Mouse (Mus musculus): ENCODE measurements around the gene Trhde. TPM values are rescaled to one million over a fixed set of nuclear protein-coding genes. Genes with fewer than 3 reads are reported as not detected.

Gene Trhde
- under 1 TPM; 0.26 to 0.42 TPM for total RNA-seq (2021)
- long read RNA-seq, experiment 1, result 0 reads
- long read RNA-seq, experiment 2, result 0 reads

- no peak for TF ChIP-seq CTCF (IDR thresholded peaks at IDR 0.05)
- Histone ChIP-seq H3K4me3 (peak within 1 kb of the TSS; percentile 73), H3K27ac (no peak within 1 kb of the TSS; the same call in 1 of the 2 replicates)
- no peak for DNase-seq
- intact Hi-C loops (cut with DNase I), result no loop called here
Observed at GRCm38 (mm10) chr10:114802161-114802651, at the start of gene Trhde. Gene Trhde (minus strand): TSS chr10:114802307.

DNA sequence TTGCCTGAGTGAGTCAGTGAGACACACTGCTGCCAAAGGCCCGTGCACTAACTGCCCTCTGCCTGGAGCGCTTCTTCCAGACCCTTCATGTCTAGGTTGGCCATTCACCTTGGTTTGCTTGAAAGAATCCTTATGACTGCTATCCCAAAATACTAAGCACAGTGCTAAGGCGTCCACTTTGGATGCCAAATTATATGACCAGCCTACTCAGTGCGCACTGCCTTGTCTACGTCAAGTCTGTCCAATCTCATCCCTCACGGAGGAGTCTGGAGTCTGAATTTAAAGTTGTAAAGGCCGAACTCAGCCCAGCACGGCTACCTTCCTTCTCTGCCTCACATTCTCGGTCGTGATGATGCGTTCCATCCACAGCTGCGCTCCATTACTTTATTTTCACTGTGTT, 39.9 kb upstream of the Trhde start:
- intact Hi-C loops (cut with DNase I), result no loop called here
- no peak for TF ChIP-seq CTCF (IDR thresholded peaks at IDR 0.05)
- Histone ChIP-seq H3K27ac (no peak overlapping the region), H3K4me3 (no peak overlapping the region)
- no peak for DNase-seq

DNA sequence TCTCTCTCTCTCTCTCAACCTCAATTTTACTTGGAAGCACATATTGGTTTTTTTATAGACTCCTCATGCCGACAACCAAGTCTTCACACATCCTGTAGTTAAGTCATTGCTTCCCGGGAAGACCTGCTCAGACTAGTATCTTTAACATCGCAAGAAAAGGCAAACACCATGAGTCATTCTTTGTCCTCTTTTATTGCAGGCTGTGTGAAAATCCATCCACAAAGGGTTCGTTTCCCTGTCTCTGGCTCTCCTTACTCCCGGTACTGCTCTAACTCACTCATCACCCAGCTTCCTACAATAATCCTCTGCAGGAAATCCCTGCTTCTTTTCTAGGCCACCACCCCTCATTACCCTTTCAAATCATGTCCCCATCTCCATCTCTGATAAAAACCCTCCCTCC, 39.3 kb upstream of the Trhde start:
- Histone ChIP-seq H3K27ac (no peak overlapping the region), H3K4me3 (no peak overlapping the region)
- no peak for DNase-seq
- intact Hi-C loops (cut with DNase I), result no loop called here
- no peak for TF ChIP-seq CTCF (IDR thresholded peaks at IDR 0.05)

DNA sequence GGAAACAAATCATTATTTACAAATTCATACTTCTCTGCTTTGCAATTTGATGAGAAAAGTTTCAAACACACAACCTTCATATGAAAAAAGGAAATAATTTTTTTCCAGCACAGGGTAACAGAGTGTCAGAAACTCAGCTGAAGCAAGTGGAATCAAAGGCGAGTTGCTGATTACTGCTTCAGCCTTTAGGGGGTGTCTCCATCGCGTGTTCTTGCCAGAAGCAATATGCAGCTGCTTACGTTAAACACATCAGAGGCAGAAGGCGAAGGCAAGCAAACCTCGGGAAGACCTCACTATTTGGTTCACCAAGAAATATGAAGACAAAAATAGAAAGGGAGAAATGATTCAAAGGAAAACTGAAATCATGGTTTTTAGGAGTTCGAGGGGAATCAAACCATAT, 29.2 kb upstream of the Trhde start:
- no peak for DNase-seq
- Histone ChIP-seq H3K27ac (no peak overlapping the region), H3K4me3 (no peak overlapping the region)
- no peak for TF ChIP-seq CTCF (IDR thresholded peaks at IDR 0.05)
- intact Hi-C loops (cut with DNase I), result no loop called here

DNA sequence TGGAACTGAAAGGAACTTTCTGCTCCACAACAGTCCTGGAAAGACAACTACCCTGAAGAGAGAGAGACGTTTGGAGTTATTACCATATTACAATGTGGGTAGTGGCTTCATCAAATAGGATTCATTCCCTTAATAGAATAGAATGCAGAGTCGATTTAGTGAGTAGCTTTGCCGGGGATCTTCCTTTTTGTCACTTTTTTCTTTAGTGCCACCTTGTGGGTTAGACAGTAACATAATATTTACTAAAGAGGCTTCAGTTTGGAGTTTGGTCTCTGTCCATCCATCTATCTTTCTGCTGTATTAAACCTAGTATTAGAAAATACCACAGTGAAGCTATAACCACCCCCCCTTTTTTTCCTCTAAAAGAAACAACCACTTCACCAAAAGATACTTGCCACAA, 6.7 kb upstream of the Trhde start:
- DNase-seq, result no peak
- H3K4me3 ChIP-seq, result no peak overlapping the region
- intact Hi-C loops (cut with DNase I), result no loop called here
- no peak overlapping the region for H3K27ac ChIP-seq
- TF ChIP-seq CTCF (IDR thresholded peaks at IDR 0.05), result no peak

DNA sequence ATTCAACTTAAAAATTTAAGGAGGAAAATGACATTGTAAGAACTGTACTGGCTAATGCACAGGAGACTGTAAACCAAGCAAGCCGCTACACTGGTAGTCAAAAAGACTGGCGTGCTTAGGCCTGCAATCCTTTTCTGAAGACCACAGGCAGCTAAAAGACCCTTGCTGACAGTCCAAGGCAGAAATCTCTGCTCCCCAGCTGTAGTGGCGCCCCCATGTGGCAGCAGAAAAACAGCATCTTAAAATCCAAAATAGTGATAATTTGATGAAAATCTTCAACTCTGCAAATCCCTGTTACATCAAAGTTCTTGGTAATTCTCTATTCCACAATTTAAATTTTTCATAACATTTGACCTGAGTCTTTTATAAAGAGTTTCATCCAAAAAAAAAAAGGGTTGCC, 3.8 kb upstream of the Trhde start:
- no peak overlapping the region for H3K27ac ChIP-seq
- intact Hi-C loops (cut with DNase I), result no loop called here
- no peak for DNase-seq
- H3K4me3 ChIP-seq, result no peak overlapping the region
- peak; percentile 47 for TF ChIP-seq CTCF (IDR thresholded peaks at IDR 0.05)

DNA sequence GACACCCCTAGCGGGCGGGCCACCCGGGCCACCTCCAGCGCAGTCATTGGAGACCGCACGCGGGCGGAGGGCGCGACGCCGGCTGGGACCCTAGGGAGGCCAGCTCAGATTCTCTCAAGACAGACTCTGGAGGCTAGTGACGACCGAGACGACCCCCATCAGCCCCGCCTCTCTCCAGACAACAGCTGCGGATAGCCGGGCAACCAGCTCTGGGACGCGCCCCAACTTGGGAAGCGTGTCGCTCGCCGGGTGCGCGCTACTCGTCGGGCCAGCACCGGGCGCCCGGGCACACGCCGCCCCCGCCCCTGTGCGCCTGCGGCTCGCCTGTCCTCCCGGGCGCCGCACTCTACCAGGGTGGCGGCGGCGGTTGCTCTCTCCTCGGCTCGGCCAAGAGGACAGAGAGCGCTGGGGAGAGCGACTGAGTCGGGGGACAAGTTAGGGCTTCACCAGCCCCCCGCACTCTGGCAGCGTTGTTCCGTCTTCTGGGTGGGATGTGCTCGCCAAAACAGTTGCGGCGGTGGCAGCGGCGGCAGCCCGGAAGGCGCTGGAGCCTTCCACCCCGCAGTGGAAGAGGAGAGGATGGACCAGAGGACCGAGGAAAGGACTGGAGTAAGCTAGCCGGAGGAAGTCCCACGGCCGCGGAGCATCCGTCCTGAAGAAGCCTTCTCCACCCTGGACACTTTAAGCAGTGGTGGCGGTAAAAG, 498 bp downstream of the Trhde start:
- no peak for TF ChIP-seq CTCF (IDR thresholded peaks at IDR 0.05)
- intact Hi-C loops (cut with DNase I), result no loop called here
- H3K27ac ChIP-seq, result no peak overlapping the region; the same call in 1 of the 2 replicates
- peak overlapping the region; percentile 73 for H3K4me3 ChIP-seq
- DNase-seq, result peak; percentile 47

DNA sequence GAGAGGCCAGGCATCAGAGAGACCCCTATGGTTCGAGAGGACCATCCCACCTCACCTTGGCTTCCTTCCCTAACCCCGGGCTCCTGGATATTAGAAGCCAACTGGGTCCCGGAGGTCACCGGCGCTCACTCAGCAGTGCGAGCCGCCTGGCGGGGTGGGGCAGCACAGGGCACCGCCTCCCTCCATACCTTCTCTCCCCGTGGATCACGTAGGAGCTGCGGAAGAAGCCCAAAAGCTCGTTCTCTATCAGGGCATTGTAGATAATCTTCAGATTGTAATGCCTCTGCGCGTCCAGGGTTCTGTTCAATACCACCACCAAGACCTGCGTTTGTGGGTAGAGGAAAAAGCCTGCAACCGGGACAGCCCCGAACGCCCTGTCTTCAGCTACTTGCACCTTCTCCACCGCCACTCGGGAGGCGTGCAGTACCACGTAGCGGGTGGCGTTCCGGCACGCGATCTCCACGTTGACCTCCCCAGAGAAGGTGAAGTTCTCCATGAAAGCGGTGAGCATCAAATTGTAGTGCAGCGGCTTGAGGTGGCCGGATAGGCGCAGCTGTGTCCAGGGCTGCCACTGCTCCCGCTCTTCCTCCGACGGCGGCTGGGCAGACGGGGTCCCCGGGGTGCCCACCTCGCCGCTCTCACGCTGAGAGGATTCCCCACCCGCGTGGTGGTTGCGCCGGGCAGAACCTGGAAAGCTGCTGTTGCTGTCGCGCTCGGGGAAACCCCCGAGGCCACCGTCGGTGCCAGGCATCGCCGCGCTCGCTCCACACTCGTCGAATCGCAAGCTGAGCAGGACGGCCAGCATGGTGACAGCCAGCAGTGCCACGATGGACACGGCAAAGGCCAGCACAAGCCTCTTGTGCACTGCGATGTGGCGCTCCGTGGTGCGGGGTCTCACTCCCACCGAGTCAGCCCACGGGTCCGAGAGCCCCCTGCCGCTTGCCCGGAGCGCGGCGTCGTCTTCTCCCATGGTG, 1.5 kb downstream of the Trhde start:
- peak overlapping the region; percentile 73 for H3K4me3 ChIP-seq
- intact Hi-C loops (cut with DNase I), result no loop called here
- peak; percentile 20 for DNase-seq
- no peak for TF ChIP-seq CTCF (IDR thresholded peaks at IDR 0.05)
- H3K27ac ChIP-seq, result 0 out of 2 replicates have a peak overlapping the region, but pooled peaks have one; percentile 16

DNA sequence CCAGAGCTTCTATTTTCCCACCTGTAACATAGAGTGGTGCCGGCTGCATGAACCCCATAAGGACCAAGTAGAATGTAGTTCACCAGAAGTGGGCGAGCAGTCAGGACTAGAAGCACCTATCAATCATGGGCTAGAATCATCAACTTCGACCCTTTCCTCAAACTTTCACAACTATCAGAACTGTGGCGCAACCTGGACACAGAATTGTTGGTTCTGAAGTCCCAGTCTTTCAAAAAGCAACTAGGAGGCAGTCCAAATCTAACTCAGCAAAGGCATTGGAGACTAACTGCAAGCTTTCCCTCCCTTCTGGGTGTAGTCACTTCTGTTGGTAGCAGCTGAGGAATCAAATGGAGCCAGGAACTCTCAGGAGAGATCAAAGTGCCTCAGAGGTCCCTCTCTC, 2.6 kb downstream of the Trhde start:
- Histone ChIP-seq H3K4me3 (peak overlapping the region; percentile 73; the same call in 1 of the 2 replicates), H3K27ac (no peak overlapping the region)
- no peak for DNase-seq
- TF ChIP-seq CTCF (IDR thresholded peaks at IDR 0.05), result no peak
- intact Hi-C loops (cut with DNase I), result no loop called here

DNA sequence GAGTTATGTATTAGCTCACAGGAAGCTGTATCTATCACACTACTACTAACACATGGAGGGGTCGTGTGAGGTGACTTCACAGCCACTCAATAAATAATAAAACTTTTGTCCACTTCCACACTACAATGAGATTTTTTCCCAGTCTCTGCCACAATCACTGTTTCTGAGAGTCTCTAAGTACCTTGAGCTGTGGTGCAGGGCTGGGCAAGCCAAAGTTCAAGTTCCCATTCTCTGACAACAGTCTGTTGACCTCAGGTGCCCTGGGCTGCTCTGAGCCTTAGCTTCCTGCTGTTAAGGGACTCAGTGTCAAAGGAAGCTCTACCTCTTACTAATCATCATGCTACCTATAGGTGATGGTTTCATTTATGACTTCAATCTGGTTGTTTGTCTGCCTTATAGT, 3.3 kb downstream of the Trhde start:
- TF ChIP-seq CTCF (IDR thresholded peaks at IDR 0.05), result no peak
- Histone ChIP-seq H3K27ac (no peak overlapping the region), H3K4me3 (no peak overlapping the region)
- no peak for DNase-seq
- intact Hi-C loops (cut with DNase I), result no loop called here

- Histone ChIP-seq H3K4me3 (no peak overlapping the region), H3K27ac (no peak overlapping the region)
- TF ChIP-seq CTCF (IDR thresholded peaks at IDR 0.05), result no peak
- DNase-seq, result no peak
- intact Hi-C loops (cut with DNase I), result no loop called here
Observed at GRCm38 (mm10) chr10:114798218-114798617, 3.9 kb downstream of the Trhde start.

DNA sequence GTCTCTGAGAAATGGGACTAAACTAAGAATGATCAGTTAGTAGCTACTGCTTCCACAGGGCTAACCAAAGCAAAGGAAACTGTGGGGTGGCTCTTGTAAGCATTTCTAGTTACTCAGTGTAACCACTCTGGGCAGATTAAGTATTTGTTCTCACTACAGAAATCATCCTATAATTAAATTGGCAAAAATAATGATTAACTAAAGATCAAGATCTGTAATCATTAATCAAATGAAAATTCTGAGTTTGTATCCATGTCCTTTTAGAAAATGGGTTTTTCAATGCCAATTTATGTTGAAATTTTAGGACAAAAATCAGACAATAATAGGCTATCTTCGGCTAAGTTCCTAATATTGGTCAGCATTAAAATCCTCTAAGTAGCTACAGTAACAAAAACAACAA, 4.4 kb downstream of the Trhde start:
- intact Hi-C loops (cut with DNase I), result no loop called here
- no peak for TF ChIP-seq CTCF (IDR thresholded peaks at IDR 0.05)
- DNase-seq, result no peak
- Histone ChIP-seq H3K27ac (no peak overlapping the region), H3K4me3 (no peak overlapping the region)

DNA sequence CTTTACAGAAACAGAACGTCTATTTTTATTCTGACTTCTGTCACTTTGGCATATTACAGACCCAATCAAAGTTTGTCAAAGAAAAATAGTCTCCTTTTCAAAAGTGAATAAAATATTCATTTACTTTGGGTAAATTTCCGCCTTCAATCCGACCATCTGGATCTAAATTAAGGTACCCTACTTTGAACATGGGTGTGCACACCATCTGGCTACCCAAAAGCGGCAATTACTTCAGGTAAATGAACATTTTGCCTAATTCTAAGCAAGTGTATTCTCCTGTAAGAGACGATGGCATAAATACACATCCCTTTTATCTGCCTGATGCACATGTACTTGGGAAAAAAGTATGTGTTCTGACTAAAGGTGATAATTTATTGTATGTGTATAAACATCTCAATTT, 5.2 kb downstream of the Trhde start:
- Histone ChIP-seq H3K4me3 (no peak overlapping the region), H3K27ac (no peak overlapping the region)
- intact Hi-C loops (cut with DNase I), result no loop called here
- TF ChIP-seq CTCF (IDR thresholded peaks at IDR 0.05), result no peak
- no peak for DNase-seq
